Comparison of ENCODE assay signal across 8 mouse cellular contexts in the genomic region with DNA sequence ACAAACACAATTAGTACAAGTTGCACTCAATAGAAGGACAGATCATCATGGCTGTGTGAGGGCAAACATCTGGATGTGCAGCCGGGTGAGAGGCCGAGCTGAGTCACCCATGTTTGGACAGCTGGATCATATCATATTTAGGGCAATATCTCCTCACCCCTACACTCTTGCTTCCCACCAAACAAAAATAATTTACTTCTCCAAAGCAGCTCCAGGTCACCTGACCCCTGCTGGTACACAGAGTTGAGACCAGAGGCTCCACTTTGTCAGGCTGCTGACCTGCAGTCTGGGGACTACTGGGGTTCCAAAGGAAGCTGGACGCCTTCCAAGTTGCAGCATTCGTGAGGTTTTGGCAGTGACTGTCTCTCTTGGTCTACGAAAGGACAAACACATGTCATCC.
A peak's percentile ranks its signal among the peaks of the same experiment; 100 is the strongest.
DNase-seq lines count a peak whose midpoint lies in the region.

No protein-coding gene starts in this region.

- DNase-seq in 3T3-L1 (ENCODE audit: low read depth, low spot score), result peak; percentile 93
- DNase-seq in adrenal gland, postnatal 10 days, result peak; percentile 79
- DNase-seq in forelimb bud, embryonic 11.5 days (ENCODE audit: low read depth, low spot score), result peak; percentile 35
- DNase-seq in kidney, adult 8-10 months, result peak; percentile 56 to 69
- DNase-seq in lung, postnatal 4 days, result peak; percentile 50 to 79
- no peak for DNase-seq in frontal cortex, postnatal 25 days (ENCODE audit: low spot score in 2 of 2)
- DNase-seq in right cerebral cortex, postnatal 25 days, result no peak
- DNase-seq in left cerebral cortex, adult 8-10 months (ENCODE audit: low spot score in 2 of 2), result no peak

Comparison
In these comparisons a context has a peak if more than half of its experiments do, and no peak if none do; other contexts are left out.
1. DNase-seq: peak in 3T3-L1 (single experiment), adrenal gland, postnatal 10 days (single experiment), forelimb bud, embryonic 11.5 days (single experiment), kidney, adult 8-10 months (2 of 2) and lung, postnatal 4 days (2 of 2); none in frontal cortex, postnatal 25 days (0 of 2), right cerebral cortex, postnatal 25 days (single experiment) and left cerebral cortex, adult 8-10 months (0 of 2).